Mouse (Mus musculus) heart, postnatal 0 days (tissue): ENCODE measurements around the gene Phactr1. TPM values are rescaled to one million over a fixed set of nuclear protein-coding genes. Genes with fewer than 3 reads are reported as not detected.

Experiments used
- ATAC-seq: fragments of 200-750 bp; cut with Nextera tagmentation; 2 replicates; pipeline ENCODE4 v1.8.0; 2017; ENCODE audit warnings: low read depth, moderate number of reproducible peaks, moderate library complexity; ENCODE audit not compliant: insufficient read depth
- DNase-seq: peaks from one replicate; pipeline ENCODE4 v3.0.0-alpha.2; 2016; ENCODE audit warnings: low spot score
- H3K27ac ChIP-seq: fragments of 300-500 bp; sonication (generic); 2 replicates; pipeline ENCODE4 v1.5.1; 2014; ENCODE audit warnings: low read depth, mild to moderate bottlenecking
- H3K27me3 ChIP-seq: fragments of 300-500 bp; sonication (generic); 2 replicates; pipeline ENCODE4 v1.6.1; 2014; ENCODE audit warnings: low read length, mixed read lengths; ENCODE audit not compliant: control insufficient read depth, insufficient read depth
- H3K36me3 ChIP-seq: fragments of 300-500 bp; sonication (generic); replicated peaks from 2 replicates; pipeline ENCODE4 v1.6.1; 2014; ENCODE audit warnings: low read length, mixed read lengths; ENCODE audit not compliant: control insufficient read depth, insufficient read depth
- H3K4me1 ChIP-seq: fragments of 300-500 bp; sonication (generic); 2 replicates; pipeline ENCODE4 v1.6.1; 2014; ENCODE audit warnings: antibody characterized with exemption; ENCODE audit not compliant: control insufficient read depth, insufficient read depth
- H3K4me2 ChIP-seq: fragments of 300-500 bp; sonication (generic); 2 replicates; pipeline ENCODE4 v1.6.1; 2014; ENCODE audit warnings: low read depth, mild to moderate bottlenecking, low read length, moderate library complexity
- H3K4me3 ChIP-seq: fragments of 300-500 bp; sonication (generic); 2 replicates; pipeline ENCODE4 v1.5.1; 2014; ENCODE audit warnings: low read depth, low read length
- H3K9ac ChIP-seq: fragments of 300-500 bp; sonication (generic); replicated peaks from 2 replicates; pipeline ENCODE4 v1.6.1; 2014; ENCODE audit warnings: low read depth, low read length, mixed read lengths
- H3K9me3 ChIP-seq: fragments of 300-500 bp; sonication (generic); replicated peaks from 2 replicates; pipeline ENCODE4 v1.6.1; 2016; ENCODE audit warnings: low read length; ENCODE audit not compliant: control insufficient read depth
- CTCF ChIP-seq: IDR thresholded peaks from 2 replicates; pipeline ENCODE4 v1.5.1; 2016; ENCODE audit warnings: antibody characterized with exemption, control low read depth, low read depth
- EP300 ChIP-seq: IDR thresholded peaks from 2 replicates; pipeline ENCODE4 v1.6.1; 2016; ENCODE audit warnings: antibody characterized with exemption, low read depth
- WGBS: fragments of 180-500 bp; shearing (Covaris S2); extraction: QIAGEN DNeasy Blood & Tissue Kit; methylation state at CpG from one replicate; pipeline ENCODE4 v1.1.7; 2014; 5-methylcytosine and 5-hydroxymethylcytosine counted together
- polyA plus RNA-seq: library from polyadenylated mRNA; unstranded; fragments of >200 nt; fragmentation: Nextera tagmentation; extraction: Ambion mirVana; gene quantifications from 2 replicates; pipeline ENCODE4 v1.2.1, GENCODE M21; 2015
- total RNA-seq: library from RNA; depleted of rRNA; stranded (reverse); fragments of >200 nt; gene quantifications from 2 replicates; pipeline ENCODE4 v1.2.3, GENCODE M21; 2014; ENCODE audit warnings: low replicate concordance

Phactr1 gene
- total and polyA plus RNA-seq, 2 experiments from 2014 or later: 1.6 to 4.8 TPM

GRCm38 (mm10) chr13:42956327-42956726, 275.9 kb downstream of the Phactr1 start:
- TF ChIP-seq EP300: no peak
- no peak for TF ChIP-seq CTCF
- no peaks in the 10 kb centered on the region for H3K36me3 ChIP-seq
- H3K27ac ChIP-seq: no peak overlapping the region
- no peak overlapping the region for H3K4me3 ChIP-seq
- no peaks in the 10 kb centered on the region for H3K4me1 ChIP-seq
- no peaks in the 10 kb centered on the region for H3K9me3 ChIP-seq
- WGBS: 70% methylated on average over 10 of the region's 10 CpGs
- H3K9ac ChIP-seq: no peak overlapping the region
- H3K4me2 ChIP-seq: no peak overlapping the region
- ATAC-seq: no peak
- DNase-seq: no peak
- H3K27me3 ChIP-seq: no peaks in the 10 kb centered on the region

GRCm38 (mm10) chr13:42957856-42958255, 277.4 kb downstream of the Phactr1 start:
- DNase-seq: peak; percentile 14
- TF ChIP-seq EP300: no peak
- TF ChIP-seq CTCF: no peak

GRCm38 (mm10) chr13:42958867-42959266, 278.4 kb downstream of the Phactr1 start:
- ATAC-seq (no peak), DNase-seq (no peak)
- Histone ChIP-seq H3K4me3 (no peak overlapping the region), H3K27me3 (no peaks in the 10 kb centered on the region), H3K4me1 (no peaks in the 10 kb centered on the region), H3K4me2 (no peak overlapping the region), H3K9me3 (no peaks in the 10 kb centered on the region), H3K27ac (no peak overlapping the region), H3K36me3 (no peaks in the 10 kb centered on the region), H3K9ac (no peak overlapping the region)
- 73% methylated on average over 2 of the region's 2 CpGs for WGBS
- no peak for TF ChIP-seq CTCF
- no peak for TF ChIP-seq EP300

More at GRCm38 (mm10) chr13:42957856-42958255, 277.4 kb downstream of the Phactr1 start:
- Histone ChIP-seq H3K9ac (no peak overlapping the region), H3K36me3 (no peaks in the 10 kb centered on the region), H3K9me3 (no peaks in the 10 kb centered on the region), H3K4me1 (no peaks in the 10 kb centered on the region), H3K4me2 (no peak overlapping the region), H3K27ac (no peak overlapping the region), H3K4me3 (no peak overlapping the region), H3K27me3 (no peaks in the 10 kb centered on the region)
- 46% methylated on average over 7 of the region's 7 CpGs for WGBS
- 0 out of 2 replicates have a peak, but pooled peaks have one; percentile 17 for ATAC-seq

GRCm38 (mm10) chr13:42961561-42961960, 281.1 kb downstream of the Phactr1 start:
- ATAC-seq (no peak), DNase-seq (no peak)
- Histone ChIP-seq H3K4me2 (no peak overlapping the region), H3K27ac (no peak overlapping the region), H3K27me3 (no peaks in the 10 kb centered on the region), H3K4me3 (no peak overlapping the region), H3K9ac (no peak overlapping the region), H3K9me3 (no peaks in the 10 kb centered on the region), H3K4me1 (no peaks in the 10 kb centered on the region), H3K36me3 (no peaks in the 10 kb centered on the region)
- 67% methylated on average over 4 of the region's 4 CpGs for WGBS
- TF ChIP-seq CTCF (no peak), EP300 (no peak)

GRCm38 (mm10) chr13:42968537-42968936, 288.1 kb downstream of the Phactr1 start:
- H3K9me3 ChIP-seq: no peaks in the 10 kb centered on the region
- TF ChIP-seq CTCF (no peak), EP300 (no peak)
- ATAC-seq: no peak
- H3K27ac ChIP-seq: no peak overlapping the region
- H3K4me3 ChIP-seq: no peak overlapping the region
- 61% methylated on average over 4 of the region's 4 CpGs for WGBS
- no peaks in the 10 kb centered on the region for H3K27me3 ChIP-seq
- no peaks in the 10 kb centered on the region for H3K36me3 ChIP-seq
- H3K9ac ChIP-seq: no peak overlapping the region
- no peak for DNase-seq
- H3K4me2 ChIP-seq: no peak overlapping the region
- no peaks in the 10 kb centered on the region for H3K4me1 ChIP-seq

GRCm38 (mm10) chr13:42973561-42973960, 293.1 kb downstream of the Phactr1 start:
- 76% methylated on average over 3 of the region's 3 CpGs for WGBS
- ATAC-seq (no peak), DNase-seq (no peak)
- Histone ChIP-seq H3K36me3 (no peaks in the 10 kb centered on the region), H3K9ac (no peak overlapping the region), H3K4me3 (no peak overlapping the region), H3K4me1 (no peaks in the 10 kb centered on the region), H3K9me3 (no peaks in the 10 kb centered on the region), H3K27ac (no peak overlapping the region), H3K4me2 (no peak overlapping the region), H3K27me3 (no peaks in the 10 kb centered on the region)
- no peak for TF ChIP-seq CTCF
- no peak for TF ChIP-seq EP300
